In genomic region chr13:97763436-97763835, GRCm38 (mm10) we compare ENCODE assay signal across 9 mouse cellular contexts. TPM values are rescaled to one million over a fixed set of nuclear protein-coding genes. Genes with fewer than 3 reads are reported as not detected.
DNase-seq lines count a peak whose midpoint lies in the region; ATAC-seq and TF ChIP-seq lines count a peak whose summit lies in the region.
"Had no signal": no experiment of that assay in that cellular context is flagged by ENCODE, and none has a peak within 500 bp of the region (broad histone marks: within the 10 kb centered on the region; RNA-seq: fewer than 3 reads in every experiment).

No protein-coding gene starts in this region.

- no peak for TF ChIP-seq EP300 in heart, adult 2 months (IDR thresholded peaks at IDR 0.05; ENCODE audit: insufficient read depth, low read depth, low read length)

- H3K4me2 ChIP-seq in heart, embryonic 12.5 days: no peak overlapping the region

- H3K27ac ChIP-seq in heart, embryonic 12.5 days (ENCODE audit: poor library complexity, severe bottlenecking): peak overlapping the region; percentile 26; the same call in 1 of the 2 replicates
- H3K27ac ChIP-seq in heart, adult 2 months: no peak overlapping the region

- peaks cover 11% of the 10 kb centered on the region for H3K4me1 ChIP-seq in heart, embryonic 12.5 days (replicated peaks)
- no peaks in the 10 kb centered on the region for H3K4me1 ChIP-seq in heart, adult 2 months (ENCODE audit: control insufficient read depth, insufficient read depth, low read length)

- no peak for ATAC-seq in heart, embryonic 12.5 days (ENCODE audit: insufficient number of reproducible peaks, low FRiP score)

- no peaks in the 10 kb centered on the region for H3K36me3 ChIP-seq in heart, embryonic 12.5 days
- no peaks in the 10 kb centered on the region for H3K36me3 ChIP-seq in heart, adult 2 months (ENCODE audit: control insufficient read depth, insufficient read depth, low read length)

- H3K9ac ChIP-seq in heart, embryonic 12.5 days: no peak overlapping the region
- no peak overlapping the region for H3K9ac ChIP-seq in heart, adult 2 months (ENCODE audit: low read depth, low read length)

- DNase-seq in heart, adult 2 months: no peak
- peak; percentile 49 for DNase-seq in MN1 (ENCODE audit: low spot score)
- DNase-seq in forelimb bud, embryonic 11.5 days (ENCODE audit: low read depth, low spot score): peak; percentile 48
- DNase-seq in kidney, postnatal 14 days: peak; percentile 56
- DNase-seq in left cerebral cortex, postnatal 4 days: no peak
- DNase-seq in layer of hippocampus, postnatal 36 days: no peak
- no peak for DNase-seq in cerebellum, postnatal 36 days

- no peak for TF ChIP-seq CTCF in heart, adult 2 months (IDR thresholded peaks at IDR 0.05)

- no peak overlapping the region for H3K4me3 ChIP-seq in heart, embryonic 12.5 days
- no peak overlapping the region for H3K4me3 ChIP-seq in heart, adult 2 months
- H3K4me3 ChIP-seq: megakaryocyte, embryonic 14.5 days had no signal

- no peaks in the 10 kb centered on the region for H3K27me3 ChIP-seq in heart, embryonic 12.5 days (replicated peaks)
- H3K27me3 ChIP-seq in heart, adult 2 months (ENCODE audit: control insufficient read depth, insufficient read depth, low read length): no peaks in the 10 kb centered on the region
- H3K27me3 ChIP-seq: megakaryocyte, embryonic 14.5 days had no signal

- intact Hi-C loops in heart, adult 2 months (cut with DNase I): no loop called here
- intact Hi-C loops in left cerebral cortex, postnatal 4 days (cut with DNase I): no loop called here

- WGBS in heart, embryonic 12.5 days: 75% methylated on average over 6 of the region's 6 CpGs
- WGBS in heart, adult 2 months: 67% methylated on average over 6 of the region's 6 CpGs

- no peaks in the 10 kb centered on the region for H3K79me2 ChIP-seq in heart, adult 2 months (replicated peaks; ENCODE audit: control insufficient read depth, insufficient read depth, low read length)

- no peaks in the 10 kb centered on the region for H3K9me3 ChIP-seq in heart, embryonic 12.5 days (replicated peaks)

- no peak for TF ChIP-seq POLR2A in heart, adult 2 months (IDR thresholded peaks at IDR 0.05; ENCODE audit: insufficient read depth, low read depth, low read length)

RNA-seq across cellular contexts. Expression of gene Gm10260, which starts 3.0 kb away (rescaled TPM):
- polyA plus RNA-seq in heart, embryonic 12.5 days (2016; fragmentation: Nextera tagmentation; extraction: Ambion mirVana): 0.64 and 2.3 TPM in 2 replicates
- total RNA-seq in heart, adult 2 months (2021): 100 to 1,000 TPM; 101 to 117 TPM
- 0.64 and 3.2 TPM in 2 replicates for polyA plus RNA-seq in heart, adult 2 months (2012; rRNA removed)
- total RNA-seq in left cerebral cortex, postnatal 4 days (2021): 100 to 1,000 TPM; 149 to 157 TPM
- 10 to 100 TPM; 76.5 to 84.1 TPM for total RNA-seq in layer of hippocampus, postnatal 36 days (2021)

Comparison
In these comparisons a context has a peak if more than half of its experiments do, and no peak if none do; other contexts are left out.
1. DNase-seq: peak in MN1 (single experiment), forelimb bud, embryonic 11.5 days (single experiment) and kidney, postnatal 14 days (single experiment); none in heart, adult 2 months (0 of 2), left cerebral cortex, postnatal 4 days (single experiment), layer of hippocampus, postnatal 36 days (0 of 2) and cerebellum, postnatal 36 days (0 of 2).